Mouse (Mus musculus) granulocyte monocyte progenitor cell, adult 5-6 weeks (primary cell): ENCODE measurements around the gene Abcd3. TPM values are rescaled to one million over a fixed set of nuclear protein-coding genes. Genes with fewer than 3 reads are reported as not detected.
"Not testable (repeated sequence)": the region's sequence is repeated elsewhere in the genome, so short reads cannot be mapped to it uniquely, and the experiment has no call there.

Experiments used
- ATAC-seq: replicated peaks from 2 replicates; pipeline ENCODE4 v1.8.0; 2016; ENCODE audit warnings: mild to moderate bottlenecking, moderate TSS enrichment, inconsistent platforms; ENCODE audit not compliant: poor library complexity, severe bottlenecking
- total RNA-seq, 2 experiments: library from RNA; stranded (forward) in 1 of 2; stranded (reverse) in 1 of 2; fragments of 200-712, 200-1000 nt in 1 of 2; fragments of >200 nt in 1 of 2; fragmentation: Nextera tagmentation in 1 of 2; gene quantifications; 2 replicates each; pipeline ENCODE4 v1.2.3; 2014 to 2017

Gene Abcd3
- total RNA-seq, 2 experiments from 2014 or later = 30.9 to 31.8 TPM

- ATAC-seq = no peak
Observed at GRCm38 (mm10) chr3:121819693-121820200, 4.6 kb upstream of the Abcd3 start.

GRCm38 (mm10) chr3:121818736-121819396 lies 3.8 kb upstream of the Abcd3 start:
- ATAC-seq = peak; percentile 34

- ATAC-seq = no peak
Observed at GRCm38 (mm10) chr3:121815549-121816235, 590 bp upstream of the Abcd3 start.

- peak; percentile 26 for ATAC-seq
Observed at GRCm38 (mm10) chr3:121814413-121814864, 663 bp downstream of the Abcd3 start.

- no peak for ATAC-seq
Observed at GRCm38 (mm10) chr3:121813834-121814233, 1.3 kb downstream of the Abcd3 start.

GRCm38 (mm10) chr3:121808246-121808645 lies 6.9 kb downstream of the Abcd3 start:
- no peak for ATAC-seq

GRCm38 (mm10) chr3:121794214-121794613 lies 20.9 kb downstream of the Abcd3 start:
- no peak for ATAC-seq

GRCm38 (mm10) chr3:121792246-121792645 lies 22.9 kb downstream of the Abcd3 start:
- no peak for ATAC-seq

- ATAC-seq = no peak
Observed at GRCm38 (mm10) chr3:121790442-121790841, 24.7 kb downstream of the Abcd3 start.

GRCm38 (mm10) chr3:121789790-121790189 lies 25.3 kb downstream of the Abcd3 start:
- ATAC-seq = no peak

- no peak for ATAC-seq
Observed at GRCm38 (mm10) chr3:121783020-121783419, 32.1 kb downstream of the Abcd3 start.

- peak; percentile 81 for ATAC-seq
Observed at GRCm38 (mm10) chr3:121777943-121778342, 37.2 kb downstream of the Abcd3 start.

- ATAC-seq = not testable (repeated sequence)
Observed at GRCm38 (mm10) chr3:121773336-121773735, 41.8 kb downstream of the Abcd3 start.

GRCm38 (mm10) chr3:121768770-121769169 lies 46.3 kb downstream of the Abcd3 start:
- ATAC-seq = no peak

- peak; percentile 23; the same call in 1 of the 2 replicates for ATAC-seq
Observed at GRCm38 (mm10) chr3:121766818-121767217, 48.3 kb downstream of the Abcd3 start.

GRCm38 (mm10) chr3:121766048-121766447 lies 49.1 kb downstream of the Abcd3 start:
- ATAC-seq = peak; percentile 87

GRCm38 (mm10) chr3:121762056-121762852 lies 52.8 kb downstream of the Abcd3 start:
- peak; percentile 78 for ATAC-seq

- ATAC-seq = no peak
Observed at GRCm38 (mm10) chr3:121758373-121758772, 56.7 kb downstream of the Abcd3 start.

- ATAC-seq = peak; percentile 52
Observed at GRCm38 (mm10) chr3:121755152-121755551, 60.0 kb downstream of the Abcd3 start.

- not testable (repeated sequence) for ATAC-seq
Observed at GRCm38 (mm10) chr3:121754319-121755090, 60.6 kb downstream of the Abcd3 start.
